Mouse (Mus musculus): Measurements from ENCODE around the gene Arl5a.

Gene Arl5a

DNA sequence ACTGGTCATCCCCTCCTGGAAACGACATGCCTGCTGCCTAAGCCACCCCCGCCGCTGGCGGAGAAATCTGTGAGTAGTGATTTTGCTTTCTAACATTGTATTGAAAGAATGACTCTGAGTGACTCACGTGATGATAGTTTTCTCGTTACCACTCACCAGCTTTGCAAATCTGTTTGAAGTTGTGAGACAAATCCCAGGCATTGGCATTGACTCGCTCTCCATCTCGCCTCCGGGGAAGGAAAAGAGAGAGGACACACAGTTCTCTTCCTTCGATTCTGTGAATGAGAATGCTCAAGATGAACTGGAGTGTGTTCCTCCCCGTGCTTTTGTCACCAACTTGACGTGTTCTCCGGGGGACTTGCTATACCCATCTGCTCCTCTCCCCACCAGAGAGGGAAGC, 57.5 kb downstream of the Arl5a start:
- DNase-seq (ENCODE audit: low read depth, low spot score), result no peak

GRCm38 (mm10) chr2:52361086-52361485, 63.6 kb downstream of the Arl5a start:
- no peak for DNase-seq (ENCODE audit: low read depth, low spot score)

- DNase-seq (ENCODE audit: low read depth, low spot score), result no peak
Measured at GRCm38 (mm10) chr2:52359722-52360121, 65.0 kb downstream of the Arl5a start.

- DNase-seq (ENCODE audit: low read depth, low spot score), result peak; percentile 74
Measured at GRCm38 (mm10) chr2:52358156-52358555, 66.5 kb downstream of the Arl5a start.

DNA sequence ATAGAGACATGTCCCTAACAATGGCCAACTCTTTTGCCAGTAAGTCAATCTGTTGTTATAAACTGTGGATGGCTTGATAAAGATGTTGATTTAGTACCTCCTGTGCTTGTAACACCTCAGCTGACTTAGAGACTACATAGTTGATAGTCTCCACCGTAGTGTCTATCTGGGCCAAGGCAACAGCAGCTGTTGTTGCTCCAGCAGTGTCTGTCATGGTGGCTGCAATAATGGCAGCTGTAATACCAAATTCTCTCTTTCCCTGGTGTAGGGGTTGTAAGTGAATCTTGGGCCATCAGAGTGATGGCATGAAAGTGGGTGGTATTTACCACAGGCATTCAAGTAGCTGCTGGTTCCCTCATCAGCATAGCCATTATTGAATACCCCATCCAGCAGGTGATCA, 73.7 kb downstream of the Arl5a start:
- DNase-seq (ENCODE audit: low read depth, low spot score), result no peak

All from skeletal muscle tissue, adult 2 months (tissue).